Mouse (Mus musculus) embryonic facial prominence, embryonic 15.5 days (tissue): ENCODE data around the gene Nr4a2. TPM values are rescaled to one million over a fixed set of nuclear protein-coding genes. Genes with fewer than 3 reads are reported as not detected.

ENCODE experiments used
- ATAC-seq: fragments of 200-750 bp; cut with Nextera tagmentation; 2 replicates; pipeline ENCODE4 v1.8.0; 2017; ENCODE audit warnings: low read depth, moderate TSS enrichment; ENCODE audit not compliant: insufficient number of reproducible peaks, low FRiP score, low TSS enrichment
- H3K27ac ChIP-seq: fragments of 300-500 bp; sonication (generic); replicated peaks from 2 replicates; pipeline ENCODE4 v1.5.1; 2015; ENCODE audit warnings: mild to moderate bottlenecking, inconsistent platforms
- H3K27me3 ChIP-seq: fragments of 300-500 bp; sonication (generic); 2 replicates; pipeline ENCODE4 v1.6.1; 2015; ENCODE audit warnings: inconsistent platforms
- H3K36me3 ChIP-seq: fragments of 300-500 bp; sonication (generic); 2 replicates; pipeline ENCODE4 v1.6.1; 2015; ENCODE audit warnings: mild to moderate bottlenecking, inconsistent platforms
- H3K4me1 ChIP-seq: fragments of 300-500 bp; sonication (generic); 2 replicates; pipeline ENCODE4 v1.6.1; 2015; ENCODE audit warnings: inconsistent platforms
- H3K4me2 ChIP-seq: fragments of 300-500 bp; sonication (generic); replicated peaks from 2 replicates; pipeline ENCODE4 v1.6.1; 2015; ENCODE audit warnings: mild to moderate bottlenecking, inconsistent platforms
- H3K4me3 ChIP-seq: fragments of 300-500 bp; sonication (generic); replicated peaks from 2 replicates; pipeline ENCODE4 v1.5.1; 2015; ENCODE audit warnings: mild to moderate bottlenecking, inconsistent platforms
- H3K9ac ChIP-seq: fragments of 300-500 bp; sonication (generic); 2 replicates; pipeline ENCODE4 v1.6.1; 2015; ENCODE audit warnings: inconsistent platforms
- H3K9me3 ChIP-seq: fragments of 300-500 bp; sonication (generic); replicated peaks from 2 replicates; pipeline ENCODE4 v1.6.1; 2016; ENCODE audit warnings: inconsistent platforms
- WGBS: fragments of 180-500 bp; shearing (Covaris S2); methylation state at CpG from one replicate; pipeline ENCODE4 v1.1.7; 2015; 5-methylcytosine and 5-hydroxymethylcytosine counted together
- polyA plus RNA-seq: library from polyadenylated mRNA; unstranded; fragments of >200 nt; fragmentation: Nextera tagmentation; extraction: Ambion mirVana; gene quantifications from 2 replicates; pipeline ENCODE4 v1.2.1, GENCODE M21; 2015

The Nr4a2 gene
- 9.0 and 10.7 TPM in 2 replicates for polyA plus RNA-seq

DNA sequence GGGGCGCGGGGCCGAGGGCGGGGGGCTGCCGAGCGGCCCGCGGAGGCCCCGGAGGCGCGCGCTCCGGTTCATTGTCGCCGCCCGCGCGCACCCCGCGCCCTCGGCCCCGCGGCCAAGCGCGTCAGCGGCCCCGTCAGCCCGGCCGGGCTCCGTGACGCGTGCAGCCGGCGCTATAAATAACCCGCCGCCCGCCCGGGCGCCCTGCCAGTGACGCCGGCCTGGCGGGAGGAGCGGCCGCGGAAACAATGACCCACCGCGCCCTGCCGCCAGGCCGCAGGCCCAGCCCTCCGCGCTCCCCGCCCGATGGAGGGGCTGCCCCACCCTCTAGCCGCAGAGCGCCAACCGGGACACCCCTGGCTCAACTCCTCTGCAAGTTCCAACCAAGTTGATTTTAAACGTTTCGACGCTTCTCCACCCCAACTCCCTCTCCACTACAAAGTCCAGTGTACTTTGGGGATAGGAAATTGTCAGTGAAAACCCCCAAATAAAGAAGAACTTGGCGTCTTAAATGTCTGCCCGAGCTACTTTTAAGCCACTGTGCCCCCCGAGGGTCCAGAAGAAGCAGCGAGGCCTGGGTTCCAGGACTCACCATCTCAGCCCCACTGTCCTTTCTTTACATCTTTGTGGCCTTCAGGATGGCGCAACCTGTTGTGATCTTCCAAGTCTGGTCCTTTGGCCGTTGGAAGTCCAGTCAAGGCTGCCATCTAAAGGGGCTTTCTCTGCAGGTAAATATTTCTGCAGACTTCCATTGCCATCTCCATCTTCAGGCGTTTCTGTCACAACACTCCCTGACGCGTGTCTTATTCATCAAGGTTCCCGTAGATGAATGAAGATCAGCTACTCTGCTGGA lies at the start of gene Nr4a2:
Gene Nr4a2 (minus strand): TSS at position 13 of the 850 bp plus-strand sequence.
- 9% methylated on average over 49 of the region's 69 CpGs for WGBS
- H3K4me2 ChIP-seq, result peak within 1 kb of the TSS; percentile 72
- no peaks in the 10 kb centered on the region for H3K27me3 ChIP-seq
- no peaks in the 10 kb centered on the region for H3K9me3 ChIP-seq
- 0 out of 2 replicates have a peak, but pooled peaks cover 4% of the 10 kb centered on the region for H3K4me1 ChIP-seq
- no peaks in the 10 kb centered on the region for H3K36me3 ChIP-seq
- peak within 1 kb of the TSS; percentile 79 for H3K9ac ChIP-seq
- ATAC-seq, result peak; percentile 94
- H3K27ac ChIP-seq, result peak within 1 kb of the TSS; percentile 90
- H3K4me3 ChIP-seq, result peak within 1 kb of the TSS; percentile 91

DNA sequence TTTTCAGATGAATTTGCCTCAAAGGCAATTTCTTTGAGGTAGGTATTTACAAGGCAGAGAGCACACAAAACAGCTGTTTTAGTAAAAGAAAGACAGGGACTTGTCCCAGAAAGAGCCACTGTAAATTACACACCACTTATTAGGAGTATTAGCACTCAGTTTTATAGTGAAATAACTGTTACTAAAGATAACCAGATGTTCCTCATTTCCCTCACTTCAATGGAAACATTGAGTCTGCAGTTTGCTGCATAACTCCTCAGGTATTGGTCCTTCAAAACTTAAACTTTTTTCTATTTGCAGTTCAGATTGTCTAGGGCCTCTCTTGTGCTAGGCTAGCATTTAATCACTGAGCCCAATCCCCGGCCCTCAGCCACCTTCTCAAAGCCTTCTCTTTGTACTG lies 41.6 kb upstream of the Nr4a2 start:
- Histone ChIP-seq H3K4me1 (no peaks in the 10 kb centered on the region), H3K4me2 (no peak overlapping the region), H3K4me3 (no peak overlapping the region), H3K9me3 (no peaks in the 10 kb centered on the region), H3K9ac (no peak overlapping the region), H3K27me3 (no peaks in the 10 kb centered on the region), H3K36me3 (no peaks in the 10 kb centered on the region), H3K27ac (no peak overlapping the region)
- 76% methylated on average over 1 of the region's 1 CpGs for WGBS
- ATAC-seq, result no peak

DNA sequence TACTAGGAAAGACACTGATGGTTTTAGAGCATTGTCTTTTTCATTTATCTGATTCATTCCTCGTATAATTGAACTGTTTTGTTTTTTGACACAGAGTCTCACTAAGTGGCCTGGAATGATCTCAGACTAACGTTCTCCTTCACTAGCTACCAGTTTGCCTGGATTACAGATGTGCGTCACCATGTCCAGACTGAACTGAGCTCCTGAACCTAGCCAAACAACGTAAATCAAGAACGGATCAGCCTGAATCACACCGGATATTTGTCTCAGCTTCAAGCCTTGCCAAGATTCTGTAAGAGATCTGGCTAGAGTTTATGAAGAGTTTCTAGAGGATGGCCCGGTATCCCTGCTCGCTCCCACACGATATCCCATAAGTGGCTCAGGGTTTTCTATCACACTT lies 33.0 kb upstream of the Nr4a2 start:
- H3K9ac ChIP-seq, result no peak overlapping the region
- H3K27ac ChIP-seq, result no peak overlapping the region
- H3K36me3 ChIP-seq, result no peaks in the 10 kb centered on the region
- H3K4me3 ChIP-seq, result no peak overlapping the region
- no peaks in the 10 kb centered on the region for H3K27me3 ChIP-seq
- no peaks in the 10 kb centered on the region for H3K9me3 ChIP-seq
- H3K4me1 ChIP-seq, result no peaks in the 10 kb centered on the region
- no peak overlapping the region for H3K4me2 ChIP-seq
- 81% methylated on average over 9 of the region's 9 CpGs for WGBS
- ATAC-seq, result no peak

DNA sequence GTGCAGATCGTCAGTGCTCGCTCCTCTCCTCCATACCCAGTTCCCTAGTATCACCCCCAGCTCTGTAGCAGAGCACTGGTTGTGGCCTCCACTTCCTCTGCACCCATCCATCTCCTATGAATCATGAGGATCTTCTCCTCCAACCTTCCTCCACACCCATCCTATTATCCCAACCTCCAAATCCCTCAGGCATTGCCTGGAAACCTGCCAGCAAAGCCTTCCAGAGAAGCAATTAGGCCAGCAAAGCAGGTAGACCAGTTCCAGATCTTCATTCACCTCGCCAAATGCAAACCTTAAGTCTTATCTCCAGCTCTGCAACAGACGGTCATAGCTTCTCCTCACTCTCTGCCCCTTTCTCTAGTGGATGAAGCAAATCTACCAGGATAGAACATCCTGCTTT lies 26.0 kb upstream of the Nr4a2 start:
- no peak for ATAC-seq
- Histone ChIP-seq H3K4me1 (no peaks in the 10 kb centered on the region), H3K4me2 (no peak overlapping the region), H3K27me3 (no peaks in the 10 kb centered on the region), H3K9ac (no peak overlapping the region), H3K9me3 (no peaks in the 10 kb centered on the region), H3K36me3 (no peaks in the 10 kb centered on the region), H3K4me3 (no peak overlapping the region), H3K27ac (no peak overlapping the region)
- WGBS, result 69% methylated on average over 4 of the region's 4 CpGs

DNA sequence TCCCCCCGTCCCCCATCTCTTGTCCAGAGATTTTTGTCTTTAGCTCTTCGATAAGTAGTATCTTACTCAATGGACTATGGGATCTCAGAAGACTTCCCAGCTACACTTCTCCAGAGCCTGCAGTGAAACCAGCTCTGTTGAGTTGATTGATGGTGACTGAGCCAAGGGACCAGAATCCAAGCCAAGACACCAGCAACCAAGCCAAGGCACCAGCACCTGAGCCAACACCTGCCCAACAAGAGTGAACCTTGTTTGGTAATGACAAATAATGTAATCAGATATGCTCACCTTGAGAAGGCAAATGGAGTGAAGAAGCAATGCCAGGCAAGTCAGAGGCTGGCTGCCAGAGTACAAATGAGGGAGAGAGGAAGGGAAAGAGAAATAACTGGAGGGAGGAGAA lies 24.4 kb upstream of the Nr4a2 start:
- no peak for ATAC-seq
- Histone ChIP-seq H3K4me3 (no peak overlapping the region), H3K9ac (no peak overlapping the region), H3K4me2 (no peak overlapping the region), H3K9me3 (no peaks in the 10 kb centered on the region), H3K36me3 (no peaks in the 10 kb centered on the region), H3K27me3 (no peaks in the 10 kb centered on the region), H3K27ac (no peak overlapping the region), H3K4me1 (no peaks in the 10 kb centered on the region)
- 86% methylated on average over 2 of the region's 2 CpGs for WGBS

DNA sequence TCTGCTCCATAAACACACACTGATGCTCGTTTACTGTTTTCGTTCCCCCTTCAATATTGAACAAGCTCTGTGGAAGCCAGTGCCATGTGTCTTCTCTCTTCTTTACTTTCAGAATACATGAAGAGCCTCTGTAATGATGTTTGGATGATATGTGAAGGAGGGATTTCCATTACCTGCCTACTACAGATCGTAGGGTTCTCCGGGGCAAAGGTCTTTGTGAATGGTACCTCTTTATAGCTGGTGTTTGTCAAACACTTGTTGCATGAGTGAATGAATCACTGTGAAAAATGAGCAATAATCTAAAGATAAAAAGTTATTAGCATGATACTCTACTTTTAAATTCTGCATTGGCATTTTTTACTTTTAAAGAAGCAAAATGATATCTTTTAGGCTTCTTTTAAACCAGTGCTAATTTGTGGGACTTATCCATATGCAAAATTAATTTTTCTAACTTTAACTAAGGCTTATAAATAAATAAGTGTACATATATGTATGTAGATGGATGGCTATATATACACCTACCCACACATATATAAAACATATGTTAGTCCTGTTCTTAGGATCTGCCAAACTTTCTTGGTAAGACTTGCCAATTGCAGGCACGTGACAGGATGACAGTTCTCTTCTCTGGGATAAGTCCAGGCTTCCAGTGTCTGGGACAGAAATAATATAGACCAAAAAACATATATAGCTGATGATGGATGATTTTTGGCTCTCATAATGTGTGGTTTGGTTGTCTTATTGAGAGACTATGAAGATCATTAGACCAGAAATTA lies 22.0 kb upstream of the Nr4a2 start:
- 87% methylated on average over 5 of the region's 5 CpGs for WGBS
- H3K27me3 ChIP-seq, result no peaks in the 10 kb centered on the region
- no peaks in the 10 kb centered on the region for H3K9me3 ChIP-seq
- H3K4me1 ChIP-seq, result no peaks in the 10 kb centered on the region
- H3K4me3 ChIP-seq, result no peak overlapping the region
- no peak for ATAC-seq
- no peak overlapping the region for H3K9ac ChIP-seq
- H3K4me2 ChIP-seq, result no peak overlapping the region
- no peaks in the 10 kb centered on the region for H3K36me3 ChIP-seq
- H3K27ac ChIP-seq, result no peak overlapping the region

DNA sequence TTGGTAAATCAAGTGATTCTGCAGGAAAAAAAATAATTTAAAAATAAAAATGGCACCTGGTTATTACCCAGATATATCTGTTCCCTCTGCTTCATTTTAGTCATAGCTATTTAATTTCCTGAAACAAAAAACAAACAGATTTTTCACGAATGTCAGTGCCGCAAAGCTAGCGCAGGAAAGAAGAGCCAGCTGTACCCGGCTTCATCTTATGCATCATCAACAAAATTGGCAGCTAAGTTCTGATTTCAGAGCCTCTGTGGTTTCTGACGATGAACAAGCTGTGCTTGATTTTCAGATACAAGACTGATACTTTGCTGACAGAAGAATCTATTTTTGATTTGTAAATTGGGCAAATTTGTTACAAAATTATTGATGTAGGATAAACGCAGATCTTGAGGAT lies 14.8 kb upstream of the Nr4a2 start:
- WGBS, result 56% methylated on average over 6 of the region's 6 CpGs
- Histone ChIP-seq H3K4me2 (no peak overlapping the region), H3K4me3 (no peak overlapping the region), H3K9me3 (no peaks in the 10 kb centered on the region), H3K27me3 (no peaks in the 10 kb centered on the region), H3K9ac (no peak overlapping the region), H3K4me1 (0 out of 2 replicates have a peak, but pooled peaks cover 6% of the 10 kb centered on the region), H3K36me3 (no peaks in the 10 kb centered on the region), H3K27ac (no peak overlapping the region)
- ATAC-seq, result no peak

DNA sequence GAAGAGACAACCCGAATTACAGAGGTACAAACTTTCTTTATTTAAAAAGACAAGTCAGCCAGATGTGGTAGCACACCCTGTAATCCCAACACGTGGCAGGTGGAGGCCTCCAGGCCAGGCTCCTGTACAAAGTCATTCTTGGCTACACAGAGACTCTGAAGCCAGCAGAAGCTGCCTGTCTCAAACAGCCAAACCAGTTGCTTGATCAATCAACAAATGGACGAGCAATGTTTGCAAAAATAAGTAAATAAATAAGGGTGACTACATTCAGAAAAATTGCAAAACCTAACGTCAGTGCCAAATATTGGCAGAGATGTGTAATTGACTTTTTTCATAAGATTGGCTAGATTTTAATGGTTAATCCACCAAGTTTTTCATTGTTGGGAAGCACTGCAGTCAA lies 3.7 kb upstream of the Nr4a2 start:
- Histone ChIP-seq H3K4me3 (no peak overlapping the region), H3K27ac (no peak overlapping the region), H3K4me1 (0 out of 2 replicates have a peak, but pooled peaks cover 4% of the 10 kb centered on the region), H3K9me3 (no peaks in the 10 kb centered on the region), H3K36me3 (no peaks in the 10 kb centered on the region), H3K4me2 (no peak overlapping the region), H3K9ac (no peak overlapping the region), H3K27me3 (no peaks in the 10 kb centered on the region)
- WGBS, result 60% methylated on average over 4 of the region's 4 CpGs
- ATAC-seq, result no peak

DNA sequence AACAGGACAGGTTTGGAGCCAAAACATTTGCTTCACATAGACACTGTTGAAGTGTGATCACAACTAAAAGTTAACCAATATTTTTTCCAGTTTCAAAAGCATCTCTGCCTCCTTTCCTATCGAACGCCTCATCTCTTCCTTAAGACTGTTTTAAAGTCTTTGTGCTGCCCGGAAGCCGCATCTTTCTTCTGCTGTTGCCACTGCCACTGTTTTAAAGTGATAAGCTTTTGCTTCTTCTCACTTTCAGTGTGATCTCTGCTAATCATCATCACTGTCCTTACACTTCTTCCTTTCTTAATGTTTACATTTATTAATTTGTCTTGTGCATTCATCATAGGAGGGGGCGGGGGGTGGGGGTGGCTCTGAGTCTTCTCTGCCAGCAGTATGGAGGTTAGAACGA lies 2.1 kb upstream of the Nr4a2 start:
- WGBS, result 81% methylated on average over 6 of the region's 6 CpGs
- Histone ChIP-seq H3K4me1 (0 out of 2 replicates have a peak, but pooled peaks cover 4% of the 10 kb centered on the region), H3K4me2 (no peak overlapping the region), H3K9ac (no peak overlapping the region), H3K27ac (no peak overlapping the region), H3K9me3 (no peaks in the 10 kb centered on the region), H3K36me3 (no peaks in the 10 kb centered on the region), H3K4me3 (no peak overlapping the region), H3K27me3 (no peaks in the 10 kb centered on the region)
- ATAC-seq, result no peak

DNA sequence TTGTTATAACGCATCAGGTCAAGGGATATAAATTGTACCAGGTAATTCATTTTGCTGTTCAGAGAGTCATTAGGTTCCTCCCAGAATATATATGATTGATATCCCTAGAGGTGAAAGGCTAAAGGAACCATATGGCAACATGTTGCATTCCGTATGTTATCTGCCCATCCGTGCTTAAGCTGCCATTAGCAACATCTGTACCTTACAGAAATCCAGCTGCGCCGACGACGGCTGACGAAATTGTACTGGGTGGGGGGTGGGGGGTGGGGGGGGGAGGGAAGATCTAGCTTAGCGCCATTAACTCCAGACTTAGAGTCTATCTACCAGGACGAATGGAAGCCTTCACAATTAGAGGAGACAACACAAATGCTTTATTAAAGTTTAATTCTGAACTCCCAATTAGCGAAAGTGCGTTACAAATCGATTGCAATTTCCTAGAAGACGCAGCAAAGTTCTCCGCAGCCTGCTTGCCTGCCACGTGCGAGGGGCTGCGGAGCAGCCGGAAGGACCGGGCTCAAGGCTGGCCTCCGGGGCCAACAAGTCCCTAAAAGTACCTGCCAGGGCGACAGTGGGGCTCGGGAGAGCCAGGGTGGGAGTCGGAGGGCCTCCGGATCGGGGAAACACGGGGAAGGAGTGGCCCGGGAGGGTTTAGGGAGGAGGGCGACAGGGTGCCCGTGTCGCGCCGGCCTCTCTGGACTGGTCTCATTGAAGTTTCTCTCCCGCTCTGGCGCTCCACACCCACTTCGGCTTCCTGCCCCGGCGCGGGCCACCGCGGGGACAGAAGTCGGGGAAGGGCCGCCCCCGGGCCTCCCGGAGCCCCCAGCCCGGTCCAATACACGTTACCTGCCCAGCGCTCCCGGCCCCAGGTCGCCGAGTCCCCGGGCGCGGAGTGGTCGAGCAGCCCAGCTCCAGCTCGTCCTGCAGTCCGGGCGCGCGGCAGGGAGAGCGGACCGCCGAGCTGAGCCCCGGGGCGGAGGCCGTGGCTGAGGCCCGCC lies 520 bp downstream of the Nr4a2 start:
- ATAC-seq, result peak; percentile 82
- Histone ChIP-seq H3K27ac (peak overlapping the region; percentile 90), H3K9ac (peak overlapping the region; percentile 79), H3K4me1 (0 out of 2 replicates have a peak, but pooled peaks cover 4% of the 10 kb centered on the region), H3K27me3 (no peaks in the 10 kb centered on the region), H3K36me3 (no peaks in the 10 kb centered on the region), H3K9me3 (no peaks in the 10 kb centered on the region), H3K4me2 (peak overlapping the region; percentile 72), H3K4me3 (peak overlapping the region; percentile 91)
- WGBS, result under 1% methylated on average over 55 of the region's 67 CpGs
